Mouse (Mus musculus) neural tube, embryonic 14.5 days (tissue): ENCODE results near the gene 4930579G24Rik. TPM values are rescaled to one million over a fixed set of nuclear protein-coding genes. Genes with fewer than 3 reads are reported as not detected.

ENCODE experiments used
- ATAC-seq: fragments of 200-750 bp; cut with Nextera tagmentation; 2 replicates; pipeline ENCODE4 v1.8.0; 2017; ENCODE audit warnings: low read depth, mild to moderate bottlenecking, moderate TSS enrichment, moderate library complexity
- H3K27ac ChIP-seq: fragments of 300-500 bp; sonication (generic); 2 replicates; pipeline ENCODE4 v1.5.1; 2014; ENCODE audit warnings: low read depth, mild to moderate bottlenecking, control low read depth, low read length, moderate library complexity, mixed read lengths
- H3K27me3 ChIP-seq: fragments of 300-500 bp; sonication (generic); 2 replicates; pipeline ENCODE4 v1.6.1; 2014; ENCODE audit warnings: low read length; ENCODE audit not compliant: control insufficient read depth, insufficient read depth
- H3K36me3 ChIP-seq: fragments of 300-500 bp; sonication (generic); 2 replicates; pipeline ENCODE4 v1.6.1; 2014; ENCODE audit warnings: low read length, mixed read lengths; ENCODE audit not compliant: control insufficient read depth, insufficient read depth
- H3K4me1 ChIP-seq: fragments of 300-500 bp; sonication (generic); 2 replicates; pipeline ENCODE4 v1.6.1; 2014; ENCODE audit warnings: low read length; ENCODE audit not compliant: control insufficient read depth, insufficient read depth
- H3K4me2 ChIP-seq: fragments of 300-500 bp; sonication (generic); 2 replicates; pipeline ENCODE4 v1.6.1; 2014; ENCODE audit warnings: mild to moderate bottlenecking, low read depth, low read length, control low read depth
- H3K4me3 ChIP-seq: fragments of 300-500 bp; sonication (generic); 2 replicates; pipeline ENCODE4 v1.5.1; 2014; ENCODE audit warnings: low read depth, low read length, control low read depth, mixed read lengths
- H3K9ac ChIP-seq: fragments of 300-500 bp; sonication (generic); replicated peaks from 2 replicates; pipeline ENCODE4 v1.6.1; 2014; ENCODE audit warnings: low read depth, mild to moderate bottlenecking, control low read depth, low read length, mixed read lengths
- H3K9me3 ChIP-seq: fragments of 300-500 bp; sonication (generic); 2 replicates; pipeline ENCODE4 v1.6.1; 2016; ENCODE audit warnings: low read length; ENCODE audit not compliant: control insufficient read depth
- whole genome bisulfite sequencing: fragments of 180-500 bp; shearing (Covaris S2); extraction: QIAGEN DNeasy Blood & Tissue Kit; methylation state at CpG from one replicate; pipeline ENCODE4 v1.1.7; 2014; 5-methylcytosine and 5-hydroxymethylcytosine counted together
- polyA plus RNA-seq: library from polyadenylated mRNA; unstranded; fragments of >200 nt; fragmentation: Nextera tagmentation; extraction: Ambion mirVana; gene quantifications from 2 replicates; pipeline ENCODE4 v1.2.1, GENCODE M21; 2014

Gene 4930579G24Rik
- 5.6 and 7.1 TPM in 2 replicates for polyA plus RNA-seq

GRCm38 (mm10) chr3:79628561-79629415 lies at the start of gene 4930579G24Rik:
Gene 4930579G24Rik, plus strand, starts transcription at chr3:79629079.
- peak within 1 kb of the TSS; percentile 78 for H3K27ac ChIP-seq
- no peaks in the 10 kb centered on the region for H3K4me1 ChIP-seq
- no peaks in the 10 kb centered on the region for H3K27me3 ChIP-seq
- peak within 1 kb of the TSS; percentile 81 for H3K4me2 ChIP-seq
- peak within 1 kb of the TSS; percentile 74 for H3K9ac ChIP-seq
- WGBS = under 1% methylated on average over 59 of the region's 60 CpGs
- peak; percentile 99 for ATAC-seq
- H3K36me3 ChIP-seq = no peaks in the 10 kb centered on the region; the same call in 1 of the 2 replicates
- no peaks in the 10 kb centered on the region for H3K9me3 ChIP-seq
- peak within 1 kb of the TSS; percentile 71 for H3K4me3 ChIP-seq

GRCm38 (mm10) chr3:79579891-79580575 lies 48.8 kb upstream of the 4930579G24Rik start:
- WGBS = 82% methylated on average over 5 of the region's 5 CpGs
- Histone ChIP-seq H3K36me3 (no peaks in the 10 kb centered on the region), H3K4me3 (no peak overlapping the region), H3K9ac (no peak overlapping the region), H3K4me1 (no peaks in the 10 kb centered on the region), H3K4me2 (no peak overlapping the region), H3K27me3 (no peaks in the 10 kb centered on the region), H3K27ac (no peak overlapping the region), H3K9me3 (no peaks in the 10 kb centered on the region)
- no peak for ATAC-seq

DNA sequence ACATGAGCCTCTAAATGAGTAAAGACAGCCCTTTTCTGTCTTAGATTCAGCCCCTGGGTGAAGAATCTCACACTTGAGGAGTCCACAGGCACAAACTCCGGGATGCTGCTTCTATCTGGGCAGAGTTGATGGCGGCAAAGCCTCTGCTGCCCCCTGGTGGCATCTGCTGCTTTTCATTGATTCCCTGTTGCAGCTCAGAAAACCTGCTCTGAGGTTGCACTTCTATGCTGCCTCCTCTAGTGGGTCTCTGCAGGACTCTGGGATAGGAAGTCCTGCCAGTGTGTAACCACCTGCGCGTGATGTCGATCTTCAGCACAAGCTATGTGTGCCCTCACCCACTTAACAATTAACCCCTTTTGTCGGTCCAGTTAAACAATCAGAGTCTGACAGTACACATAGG lies 42.1 kb upstream of the 4930579G24Rik start:
- Histone ChIP-seq H3K27ac (no peak overlapping the region), H3K36me3 (no peaks in the 10 kb centered on the region), H3K9me3 (no peaks in the 10 kb centered on the region), H3K4me3 (no peak overlapping the region), H3K4me1 (no peaks in the 10 kb centered on the region), H3K27me3 (no peaks in the 10 kb centered on the region), H3K4me2 (no peak overlapping the region), H3K9ac (no peak overlapping the region)
- 8% methylated on average over 6 of the region's 6 CpGs for WGBS
- peak; percentile 80 for ATAC-seq

DNA sequence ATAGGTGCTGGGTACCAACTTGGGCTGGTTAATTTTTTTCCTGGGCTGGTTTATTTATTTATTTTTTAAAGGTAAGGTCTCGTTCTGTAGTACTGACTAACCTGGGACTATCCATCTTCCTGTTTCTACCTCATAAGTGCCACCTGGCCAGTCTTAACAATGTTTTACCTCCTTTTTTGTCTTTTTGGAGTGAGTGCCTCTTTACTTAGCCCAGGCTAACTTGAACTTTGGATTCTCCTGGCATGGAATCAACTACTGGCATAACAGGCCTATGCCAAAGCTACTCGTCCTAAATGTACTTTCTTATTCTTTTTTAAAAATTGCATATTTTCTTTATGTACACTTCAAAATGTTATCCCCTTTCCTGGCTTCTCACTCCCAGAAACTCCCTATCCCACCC lies 39.2 kb upstream of the 4930579G24Rik start:
- 87% methylated on average over 2 of the region's 2 CpGs for WGBS
- H3K4me1 ChIP-seq = peaks cover 5% of the 10 kb centered on the region; the same call in 1 of the 2 replicates
- no peaks in the 10 kb centered on the region for H3K27me3 ChIP-seq
- H3K36me3 ChIP-seq = 0 out of 2 replicates have a peak, but pooled peaks cover 7% of the 10 kb centered on the region
- H3K9me3 ChIP-seq = no peaks in the 10 kb centered on the region
- no peak overlapping the region for H3K4me2 ChIP-seq
- no peak for ATAC-seq
- H3K27ac ChIP-seq = no peak overlapping the region
- H3K9ac ChIP-seq = no peak overlapping the region
- H3K4me3 ChIP-seq = no peak overlapping the region

DNA sequence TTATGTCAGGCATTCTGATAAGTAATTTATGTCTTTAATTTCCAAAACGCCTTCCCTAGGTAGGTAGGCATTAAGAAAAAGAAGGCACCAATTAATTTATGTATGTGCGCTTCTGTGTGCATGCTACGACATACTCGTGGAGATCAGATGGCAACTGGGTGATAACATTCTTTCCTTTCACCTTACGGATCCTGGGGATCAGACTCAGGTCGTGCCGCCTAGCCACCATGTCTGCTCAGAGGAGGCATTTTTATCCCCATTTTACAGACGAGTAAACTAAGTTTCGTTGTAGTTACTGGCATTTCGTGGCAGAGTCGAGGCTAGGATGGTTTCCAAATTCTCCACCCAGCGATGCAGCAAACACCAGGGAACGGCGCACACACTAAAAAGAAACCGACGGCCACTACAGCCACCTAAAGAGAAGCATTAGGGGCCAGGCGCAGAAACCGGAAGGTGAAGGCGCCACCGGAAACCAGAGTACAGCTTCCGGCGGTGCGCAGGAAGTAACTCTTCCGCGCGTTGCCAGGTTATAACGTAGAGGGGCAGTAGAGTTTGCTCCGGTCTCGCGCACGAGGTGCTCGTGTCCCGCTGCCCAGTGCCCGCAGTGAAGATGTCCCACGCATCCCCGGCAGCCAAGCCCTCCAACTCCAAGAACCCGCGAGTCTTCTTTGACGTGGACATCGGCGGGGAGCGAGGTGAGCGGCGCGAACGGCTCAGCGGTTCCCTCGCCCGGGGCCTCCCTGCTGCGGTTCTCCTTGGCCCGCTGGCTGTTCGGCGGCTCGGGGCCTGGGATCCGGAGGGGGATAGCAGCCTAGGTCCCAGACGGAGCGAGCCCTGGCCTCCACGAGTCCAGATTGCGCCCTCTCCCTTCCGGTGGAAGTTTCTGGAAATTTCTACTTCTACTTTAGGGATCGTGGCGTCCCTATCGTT lies 37.8 kb upstream of the 4930579G24Rik start, which contains the start of gene Ppid:
Gene Ppid, plus strand, starts transcription at position 480 of the 930 bp plus-strand sequence.
- Histone ChIP-seq H3K27me3 (no peaks in the 10 kb centered on the region), H3K9me3 (no peaks in the 10 kb centered on the region)
- peak; percentile 90 for ATAC-seq

DNA sequence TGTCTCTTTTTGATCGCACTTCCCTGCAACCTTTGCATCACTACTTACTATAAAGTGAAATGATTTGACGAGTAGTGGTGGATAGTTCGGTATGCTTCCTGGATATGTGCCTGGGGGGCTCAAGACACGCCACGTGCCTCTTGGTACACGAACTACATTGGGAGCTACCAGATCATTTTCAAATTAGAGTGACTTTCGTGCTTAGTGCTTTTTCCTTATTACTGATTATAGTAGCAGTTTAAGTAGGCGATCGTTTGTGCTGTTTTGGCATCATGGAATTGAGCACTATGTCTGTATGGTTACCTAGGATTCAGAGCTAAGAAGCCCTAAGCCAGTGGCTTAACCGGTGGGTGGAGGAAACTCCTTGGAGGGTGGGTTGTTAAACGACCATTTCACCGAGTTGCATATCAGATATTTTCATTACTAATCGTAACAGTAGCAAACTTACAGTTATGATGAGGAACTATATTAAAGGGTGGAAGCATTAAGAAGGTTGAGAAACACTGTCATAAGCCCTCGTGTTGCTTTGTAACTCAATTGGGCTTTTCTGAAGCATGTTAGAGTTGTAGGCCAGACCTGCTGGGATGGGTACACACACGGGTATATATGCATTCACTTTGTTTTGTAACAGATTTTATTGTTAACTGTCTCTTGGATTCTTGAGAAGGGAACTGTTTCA lies 36.9 kb upstream of the 4930579G24Rik start:
- Histone ChIP-seq H3K27me3 (no peaks in the 10 kb centered on the region), H3K36me3 (peaks cover 26% of the 10 kb centered on the region), H3K4me2 (peak overlapping the region; percentile 91), H3K27ac (peak overlapping the region; percentile 58; the same call in 1 of the 2 replicates), H3K4me1 (peaks cover 5% of the 10 kb centered on the region; the same call in 1 of the 2 replicates), H3K9me3 (no peaks in the 10 kb centered on the region), H3K9ac (peak overlapping the region; percentile 72), H3K4me3 (peak overlapping the region; percentile 83)
- ATAC-seq = peak; percentile 18; the same call in 1 of the 2 replicates
- WGBS = 5% methylated on average over 15 of the region's 15 CpGs

More for the DNA sequence above, 37.8 kb upstream of the 4930579G24Rik start, which contains the start of gene Ppid:
- peak within 1 kb of the TSS; percentile 83 for H3K4me3 ChIP-seq
- peaks cover 5% of the 10 kb centered on the region; the same call in 1 of the 2 replicates for H3K4me1 ChIP-seq
- peak within 1 kb of the TSS; percentile 72 for H3K9ac ChIP-seq
- peak within 1 kb of the TSS; percentile 58 for H3K27ac ChIP-seq
- H3K36me3 ChIP-seq = peaks cover 18% of the 10 kb centered on the region
- peak within 1 kb of the TSS; percentile 91 for H3K4me2 ChIP-seq
- WGBS = 3% methylated on average over 63 of the region's 63 CpGs

DNA sequence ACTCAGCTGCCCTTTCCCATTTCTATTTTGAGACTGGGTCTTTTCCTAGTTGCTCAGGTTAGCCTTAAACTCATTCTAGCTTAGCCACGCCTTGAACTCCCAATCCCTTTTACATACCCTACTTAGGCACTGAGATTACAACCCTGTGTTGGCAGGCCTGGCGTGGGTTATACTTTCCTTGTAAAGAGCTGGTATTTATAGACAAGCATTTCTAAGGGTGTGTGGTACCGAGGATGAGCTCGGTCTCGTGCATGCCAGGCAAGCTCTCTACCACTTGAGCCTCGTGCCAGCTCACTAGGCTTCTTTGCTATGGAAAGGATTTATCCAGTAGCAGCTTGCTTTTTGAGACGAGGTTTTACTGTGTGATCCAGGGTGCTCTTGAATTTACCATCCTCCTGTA lies 33.4 kb upstream of the 4930579G24Rik start:
- Histone ChIP-seq H3K27ac (no peak overlapping the region), H3K4me3 (no peak overlapping the region), H3K4me2 (no peak overlapping the region), H3K36me3 (peaks cover 51% of the 10 kb centered on the region), H3K9me3 (no peaks in the 10 kb centered on the region), H3K27me3 (no peaks in the 10 kb centered on the region), H3K4me1 (peaks cover 5% of the 10 kb centered on the region; the same call in 1 of the 2 replicates), H3K9ac (no peak overlapping the region)
- no peak for ATAC-seq
- 92% methylated on average over 7 of the region's 7 CpGs for WGBS

- H3K4me1 ChIP-seq = no peaks in the 10 kb centered on the region
- H3K27me3 ChIP-seq = no peaks in the 10 kb centered on the region
- ATAC-seq = no peak
- WGBS = 100% methylated on average over 2 of the region's 2 CpGs
- no peaks in the 10 kb centered on the region for H3K9me3 ChIP-seq
- peaks cover 47% of the 10 kb centered on the region for H3K36me3 ChIP-seq
- no peak overlapping the region for H3K4me2 ChIP-seq
- H3K27ac ChIP-seq = no peak overlapping the region
- H3K4me3 ChIP-seq = no peak overlapping the region
- no peak overlapping the region for H3K9ac ChIP-seq
Measured at GRCm38 (mm10) chr3:79609886-79610285, 19.0 kb upstream of the 4930579G24Rik start.
